Mouse (Mus musculus): Measurements from ENCODE around the gene Kmo. TPM values are rescaled to one million over a fixed set of nuclear protein-coding genes. Genes with fewer than 3 reads are reported as not detected.

The Kmo gene
- polyA plus RNA-seq (2014; fragmentation: Illumina TruSeq; extraction: RNeasy Lipid Tissue Mini Kit (QIAGEN cat#74804); ENCODE audit: low read depth, low replicate concordance): 0.29 TPM

GRCm38 (mm10) chr1:175619814-175620431 is at the start of gene Kmo:
Kmo (plus strand) TSS chr1:175620381.

DNA sequence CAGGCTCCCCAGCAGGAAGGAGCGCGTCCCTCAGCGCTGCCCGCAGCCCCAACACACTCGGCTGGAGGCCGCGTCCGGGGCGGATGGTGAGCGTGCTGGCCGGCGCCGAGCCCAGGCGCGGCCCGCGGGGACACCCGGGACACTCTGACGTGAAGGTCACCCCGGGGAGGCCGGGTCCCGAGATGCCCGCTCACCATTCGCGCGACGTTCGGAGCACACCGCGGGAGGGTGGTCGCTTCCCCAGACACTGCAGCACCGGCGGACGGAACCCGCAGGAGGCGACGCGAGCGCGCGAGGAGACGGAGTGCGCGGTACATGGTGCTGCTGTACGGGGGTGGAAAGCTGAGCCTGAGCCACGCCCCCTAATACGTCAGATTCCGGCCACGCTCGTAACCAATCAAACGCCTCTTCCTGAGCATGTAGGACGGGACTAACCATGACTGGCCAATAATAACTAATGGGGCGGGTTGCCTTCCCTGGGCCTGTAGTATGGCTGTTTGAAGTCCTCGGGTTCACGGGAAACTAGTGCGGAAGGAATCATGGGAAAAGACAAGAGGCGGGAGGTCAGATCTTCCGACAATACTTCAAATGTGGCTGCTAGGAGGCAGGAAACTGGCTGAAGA is 5.2 kb downstream of the Kmo start, which contains the start of gene Fh1:
TSS of gene Fh1 (minus strand) at position 379 of the 623 bp plus-strand sequence.

GRCm38 (mm10) chr1:175692246-175692996 is 72.2 kb downstream of the Kmo start, which contains the start of the genes Opn3 and Chml:
Opn3 (minus strand) TSS chr1:175692776.
Chml (minus strand) TSS chr1:175692901.

GRCm38 (mm10) chr1:175698293-175698692 is 78.1 kb downstream of the Kmo start, which contains the start of gene Wdr64:
Wdr64 (plus strand) TSS chr1:175698593.

Other genes starting within 250 kb of the Kmo start
- 22.8 TPM for gene Rgs7, start 127.9 kb upstream of the Kmo start, polyA plus RNA-seq (2014; fragmentation: Illumina TruSeq; extraction: RNeasy Lipid Tissue Mini Kit (QIAGEN cat#74804); ENCODE audit: low read depth, low replicate concordance)
- 340 TPM for gene Fh1, start 5.3 kb downstream of the Kmo start, polyA plus RNA-seq (2014; fragmentation: Illumina TruSeq; extraction: RNeasy Lipid Tissue Mini Kit (QIAGEN cat#74804); ENCODE audit: low read depth, low replicate concordance)
- 5.4 TPM for gene Opn3, start 72.4 kb downstream of the Kmo start, polyA plus RNA-seq (2014; fragmentation: Illumina TruSeq; extraction: RNeasy Lipid Tissue Mini Kit (QIAGEN cat#74804); ENCODE audit: low read depth, low replicate concordance)
- gene Chml, start 72.5 kb downstream of the Kmo start, polyA plus RNA-seq (2014; fragmentation: Illumina TruSeq; extraction: RNeasy Lipid Tissue Mini Kit (QIAGEN cat#74804); ENCODE audit: low read depth, low replicate concordance): 22.2 TPM
- not detected for gene Wdr64, start 78.2 kb downstream of the Kmo start, polyA plus RNA-seq (2014; fragmentation: Illumina TruSeq; extraction: RNeasy Lipid Tissue Mini Kit (QIAGEN cat#74804); ENCODE audit: low read depth, low replicate concordance)

Measured in adrenal gland, adult 10 weeks (tissue).